Mouse (Mus musculus) kidney, embryonic 16.5 days (tissue): ENCODE data around the gene Gm49510. TPM values are rescaled to one million over a fixed set of nuclear protein-coding genes. Genes with fewer than 3 reads are reported as not detected.

ENCODE experiments used
- ATAC-seq: fragments of 200-750 bp; cut with Nextera tagmentation; 2 replicates; pipeline ENCODE4 v1.8.0; 2017; ENCODE audit warnings: moderate TSS enrichment; ENCODE audit not compliant: low FRiP score, low TSS enrichment
- H3K27ac ChIP-seq: fragments of 300-500 bp; sonication (generic); 2 replicates; pipeline ENCODE4 v1.5.1; 2014; ENCODE audit warnings: low read length
- H3K27me3 ChIP-seq: fragments of 300-500 bp; sonication (generic); 2 replicates; pipeline ENCODE4 v1.6.1; 2014; ENCODE audit warnings: low read length, control low read depth, mixed read lengths; ENCODE audit not compliant: insufficient read depth
- H3K36me3 ChIP-seq: fragments of 300-500 bp; sonication (generic); 2 replicates; pipeline ENCODE4 v1.6.1; 2014; ENCODE audit warnings: low read length, control low read depth, mixed read lengths; ENCODE audit not compliant: insufficient read depth
- H3K4me1 ChIP-seq: fragments of 300-500 bp; sonication (generic); 2 replicates; pipeline ENCODE4 v1.6.1; 2014; ENCODE audit warnings: low read length, control low read depth, mixed read lengths; ENCODE audit not compliant: insufficient read depth
- H3K4me2 ChIP-seq: fragments of 300-500 bp; sonication (generic); replicated peaks from 2 replicates; pipeline ENCODE4 v1.6.1; 2014; ENCODE audit warnings: low read depth, low read length
- H3K4me3 ChIP-seq: fragments of 300-500 bp; sonication (generic); 2 replicates; pipeline ENCODE4 v1.5.1; 2014; ENCODE audit warnings: mild to moderate bottlenecking, low read length
- H3K9ac ChIP-seq: fragments of 300-500 bp; sonication (generic); replicated peaks from 2 replicates; pipeline ENCODE4 v1.6.1; 2014; ENCODE audit warnings: low read length
- H3K9me3 ChIP-seq: fragments of 300-500 bp; sonication (generic); 2 replicates; pipeline ENCODE4 v1.6.1; 2016; ENCODE audit warnings: low read length, control low read depth
- WGBS: fragments of 180-500 bp; shearing (Covaris S2); extraction: QIAGEN DNeasy Blood & Tissue Kit; methylation state at CpG from one replicate; pipeline ENCODE4 v1.1.7; 2014; 5-methylcytosine and 5-hydroxymethylcytosine counted together
- microRNA-seq: library from miRNA; unstranded; fragments of <30 nt; microRNA quantifications from one replicate; pipeline ENCODE4, GENCODE M21; 2016
- polyA plus RNA-seq: library from polyadenylated mRNA; unstranded; fragments of >200 nt; fragmentation: Nextera tagmentation; extraction: Ambion mirVana; gene quantifications from 2 replicates; pipeline ENCODE4 v1.2.1, GENCODE M21; 2015

Gm49510 gene
- polyA plus RNA-seq, 1 experiment from 2014 or later, result 0.70 TPM

DNA sequence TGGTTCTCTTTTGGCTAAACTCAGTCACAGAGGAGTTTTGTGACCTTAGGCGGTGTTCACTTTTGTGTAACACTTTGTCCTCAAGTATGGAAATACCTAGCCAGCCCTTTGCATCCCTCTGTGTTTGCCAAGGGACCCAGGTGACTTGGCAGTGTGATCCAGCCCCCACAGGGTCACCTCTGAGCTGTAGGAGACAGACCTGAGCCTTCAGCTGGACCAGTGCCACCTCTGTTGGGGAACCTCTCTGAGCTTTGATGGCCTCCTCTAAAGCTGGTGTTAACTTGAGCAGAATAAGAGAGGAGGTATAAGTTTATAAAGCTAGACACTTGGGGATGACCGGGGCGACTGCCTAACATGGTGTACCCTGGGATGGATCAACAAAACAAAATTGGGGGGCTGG lies 49.4 kb downstream of the Gm49510 start:
- no peak overlapping the region for H3K4me3 ChIP-seq
- H3K36me3 ChIP-seq, result 0 out of 2 replicates have a peak, but pooled peaks cover 5% of the 10 kb centered on the region
- H3K4me2 ChIP-seq, result peak overlapping the region; percentile 9; the same call in 1 of the 2 replicates
- H3K27ac ChIP-seq, result no peak overlapping the region
- WGBS, result 95% methylated on average over 3 of the region's 3 CpGs
- H3K27me3 ChIP-seq, result no peaks in the 10 kb centered on the region; the same call in 1 of the 2 replicates
- no peak for ATAC-seq
- peaks cover 13% of the 10 kb centered on the region for H3K4me1 ChIP-seq
- no peaks in the 10 kb centered on the region for H3K9me3 ChIP-seq
- H3K9ac ChIP-seq, result no peak overlapping the region

DNA sequence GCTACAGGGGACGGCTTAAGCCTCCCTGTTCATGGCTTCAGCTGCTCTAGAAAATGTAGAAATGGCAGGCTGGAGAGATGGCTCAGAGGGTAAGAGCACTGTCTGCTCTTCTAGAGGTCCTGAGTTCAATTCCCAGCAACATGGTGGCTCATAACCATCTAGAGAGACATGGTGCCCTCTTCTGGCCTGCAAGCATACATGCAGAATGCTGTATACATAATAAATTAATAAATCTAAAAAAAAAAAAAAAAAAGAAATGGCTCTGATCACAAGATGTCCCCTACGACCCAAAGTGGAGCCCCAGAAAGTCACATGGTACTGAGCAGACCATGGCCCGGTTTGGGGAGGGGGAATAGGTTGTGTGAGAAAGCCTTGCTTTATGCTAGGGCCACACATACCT lies 56.2 kb downstream of the Gm49510 start:
- H3K4me2 ChIP-seq, result no peak overlapping the region
- no peaks in the 10 kb centered on the region for H3K9me3 ChIP-seq
- H3K9ac ChIP-seq, result no peak overlapping the region
- no peak overlapping the region for H3K27ac ChIP-seq
- H3K36me3 ChIP-seq, result 0 out of 2 replicates have a peak, but pooled peaks cover 12% of the 10 kb centered on the region
- H3K4me1 ChIP-seq, result peaks cover 12% of the 10 kb centered on the region
- 70% methylated on average over 3 of the region's 3 CpGs for WGBS
- H3K27me3 ChIP-seq, result no peaks in the 10 kb centered on the region
- no peak for ATAC-seq
- H3K4me3 ChIP-seq, result no peak overlapping the region

DNA sequence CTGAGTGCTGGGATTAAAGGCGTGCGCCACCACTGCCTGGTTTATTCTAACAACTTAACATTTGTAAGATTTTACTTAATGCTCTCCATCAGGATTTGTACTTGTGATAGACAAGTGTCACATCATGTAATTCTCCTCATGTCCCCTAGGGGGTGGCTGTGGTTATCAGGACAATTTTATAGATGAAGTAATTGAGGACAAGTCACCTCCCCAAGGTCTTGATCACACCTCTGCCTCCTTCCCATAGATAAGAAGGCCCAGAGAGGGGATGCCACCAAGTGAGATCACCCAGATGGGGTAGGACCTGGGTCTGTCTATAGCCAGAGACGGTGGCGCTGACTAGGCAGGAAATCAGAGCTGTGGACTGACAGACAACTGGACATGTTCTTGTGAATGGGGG lies 56.9 kb downstream of the Gm49510 start:
- peaks cover 12% of the 10 kb centered on the region for H3K4me1 ChIP-seq
- peak overlapping the region; percentile 69; the same call in 1 of the 2 replicates for H3K27ac ChIP-seq
- WGBS, result 73% methylated on average over 4 of the region's 4 CpGs
- H3K9ac ChIP-seq, result no peak overlapping the region
- no peak overlapping the region for H3K4me3 ChIP-seq
- H3K27me3 ChIP-seq, result no peaks in the 10 kb centered on the region
- H3K36me3 ChIP-seq, result 0 out of 2 replicates have a peak, but pooled peaks cover 13% of the 10 kb centered on the region
- H3K4me2 ChIP-seq, result no peak overlapping the region
- ATAC-seq, result no peak
- H3K9me3 ChIP-seq, result no peaks in the 10 kb centered on the region

DNA sequence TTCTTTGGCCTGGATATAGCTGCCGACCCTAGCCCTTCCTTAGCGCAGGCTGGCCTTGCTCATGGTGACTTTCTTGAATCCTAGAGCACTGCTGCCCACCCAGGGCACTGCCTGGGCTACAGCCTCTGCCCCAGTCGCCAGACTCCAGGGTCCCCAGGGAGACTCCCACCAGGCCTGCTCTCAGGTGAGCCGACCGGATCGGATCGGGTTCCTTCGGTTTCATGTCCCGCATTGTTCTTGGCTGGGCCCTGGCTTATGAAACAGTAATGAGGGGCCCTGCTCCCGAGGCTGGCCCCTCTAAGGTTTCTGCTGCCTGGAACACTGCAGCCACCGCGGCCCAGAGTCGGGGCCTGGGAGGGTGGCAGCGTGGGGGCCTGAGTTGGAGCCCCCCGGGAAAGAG lies 57.6 kb downstream of the Gm49510 start:
- Histone ChIP-seq H3K4me2 (peak overlapping the region; percentile 42), H3K9me3 (no peaks in the 10 kb centered on the region), H3K36me3 (0 out of 2 replicates have a peak, but pooled peaks cover 8% of the 10 kb centered on the region), H3K4me1 (peaks cover 12% of the 10 kb centered on the region), H3K27ac (peak overlapping the region; percentile 69), H3K4me3 (no peak overlapping the region), H3K27me3 (no peaks in the 10 kb centered on the region), H3K9ac (peak overlapping the region; percentile 61)
- WGBS, result 29% methylated on average over 15 of the region's 15 CpGs
- ATAC-seq, result peak; percentile 31

DNA sequence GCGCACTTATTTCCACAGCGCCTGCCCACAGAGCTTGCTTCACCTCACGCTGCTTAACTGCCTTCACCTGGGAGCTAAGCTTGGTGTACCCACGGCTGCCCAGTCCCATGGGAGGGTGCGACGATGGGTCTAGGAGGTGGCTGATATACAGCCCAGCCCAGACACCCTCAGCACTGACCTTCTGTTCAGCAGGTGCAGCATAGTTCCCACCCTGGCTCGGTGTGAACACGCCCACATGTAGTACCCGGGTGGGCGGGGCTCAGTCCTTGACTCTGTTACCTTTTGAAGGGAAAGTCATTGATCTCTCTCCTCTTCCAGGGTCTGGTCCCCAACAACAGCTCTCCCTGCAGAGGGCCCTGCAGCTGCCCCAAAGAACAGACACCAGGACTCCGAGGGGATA lies 60.1 kb downstream of the Gm49510 start:
- Histone ChIP-seq H3K27me3 (no peaks in the 10 kb centered on the region), H3K4me1 (peaks cover 12% of the 10 kb centered on the region), H3K27ac (no peak overlapping the region), H3K9ac (no peak overlapping the region), H3K9me3 (no peaks in the 10 kb centered on the region), H3K4me2 (no peak overlapping the region), H3K36me3 (0 out of 2 replicates have a peak, but pooled peaks cover 8% of the 10 kb centered on the region), H3K4me3 (no peak overlapping the region)
- ATAC-seq, result no peak
- WGBS, result 84% methylated on average over 11 of the region's 11 CpGs

DNA sequence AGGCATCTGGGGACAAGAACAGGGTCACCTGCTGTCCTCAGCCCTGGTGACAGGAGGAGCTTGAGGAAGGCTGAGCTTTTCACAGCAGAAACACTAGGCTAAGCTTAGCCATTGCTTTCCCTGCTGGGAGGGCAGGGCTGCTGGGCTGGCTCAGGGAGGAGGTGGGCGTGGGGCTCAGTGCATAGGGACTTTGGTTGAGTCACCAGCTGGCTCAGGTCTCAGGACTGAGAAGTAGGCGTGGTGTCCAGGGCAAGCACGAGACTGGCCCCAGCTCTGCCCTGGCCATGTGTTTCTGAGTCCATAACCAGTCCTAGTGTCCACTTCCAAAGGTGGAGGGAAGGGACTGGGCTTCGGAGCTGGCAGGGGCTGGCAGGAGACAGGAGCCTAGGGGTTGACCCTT lies 60.6 kb downstream of the Gm49510 start:
- Histone ChIP-seq H3K36me3 (0 out of 2 replicates have a peak, but pooled peaks cover 8% of the 10 kb centered on the region), H3K9me3 (no peaks in the 10 kb centered on the region), H3K9ac (no peak overlapping the region), H3K4me1 (peaks cover 12% of the 10 kb centered on the region), H3K27me3 (no peaks in the 10 kb centered on the region), H3K27ac (no peak overlapping the region), H3K4me2 (no peak overlapping the region), H3K4me3 (no peak overlapping the region)
- ATAC-seq, result no peak
- 80% methylated on average over 4 of the region's 4 CpGs for WGBS

DNA sequence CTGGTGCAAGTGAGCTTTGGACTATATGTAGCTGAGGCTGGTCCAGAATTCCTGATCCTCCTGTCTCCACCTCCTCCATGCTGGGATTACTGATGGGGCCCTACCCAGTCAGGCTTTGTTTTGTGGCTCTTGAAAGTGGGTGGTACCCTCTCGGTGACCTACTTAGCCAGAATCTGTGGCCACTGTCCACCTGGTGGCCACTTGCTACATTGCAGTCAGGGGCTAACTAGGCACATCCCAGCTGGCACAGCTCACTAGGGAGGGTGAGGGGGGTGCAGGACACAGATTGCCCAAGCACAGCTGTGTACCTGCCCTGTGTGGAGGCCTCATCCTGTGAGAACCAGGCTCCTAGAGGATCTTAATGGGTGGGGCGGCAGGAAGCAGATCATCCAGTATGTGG lies 63.4 kb downstream of the Gm49510 start:
- H3K4me2 ChIP-seq, result no peak overlapping the region
- ATAC-seq, result peak; percentile 74
- WGBS, result 29% methylated on average over 2 of the region's 2 CpGs
- H3K9ac ChIP-seq, result no peak overlapping the region
- H3K4me1 ChIP-seq, result no peaks in the 10 kb centered on the region; the same call in 1 of the 2 replicates
- 0 out of 2 replicates have a peak, but pooled peaks cover 10% of the 10 kb centered on the region for H3K36me3 ChIP-seq
- H3K27me3 ChIP-seq, result no peaks in the 10 kb centered on the region
- no peaks in the 10 kb centered on the region for H3K9me3 ChIP-seq
- H3K4me3 ChIP-seq, result no peak overlapping the region
- no peak overlapping the region for H3K27ac ChIP-seq

Small RNA genes lying within 50 kb of the gene (microRNA-seq; reads per million reads assigned to microRNA genes)
- not detected for gene Mir6955

Other genes starting within 250 kb of the Gm49510 start
- gene Elfn2, start 180.9 kb upstream of the Gm49510 start, polyA plus RNA-seq, result 0.03 and 0.07 TPM in 2 replicates
- 28.7 and 31.7 TPM in 2 replicates for gene Mfng, start 126.2 kb upstream of the Gm49510 start, polyA plus RNA-seq
- 9.9 and 10.6 TPM in 2 replicates for gene Card10, start 96.6 kb upstream of the Gm49510 start, polyA plus RNA-seq
- 58.5 and 59.7 TPM in 2 replicates for gene Cdc42ep1, start 57.0 kb upstream of the Gm49510 start, polyA plus RNA-seq
- 0.54 and 0.77 TPM in 2 replicates for gene Lgals2, start 44.1 kb upstream of the Gm49510 start, polyA plus RNA-seq
- gene Gga1, start 22.5 kb upstream of the Gm49510 start, polyA plus RNA-seq, result 54.7 and 61.9 TPM in 2 replicates
- gene Sh3bp1, start 101 bp downstream of the Gm49510 start, polyA plus RNA-seq, result 33.1 and 41.0 TPM in 2 replicates
- gene Pdxp, start 14.3 kb downstream of the Gm49510 start, polyA plus RNA-seq, result 11.7 and 12.0 TPM in 2 replicates
- gene Lgals1, start 27.1 kb downstream of the Gm49510 start, polyA plus RNA-seq, result 659 and 673 TPM in 2 replicates
- gene Nol12, start 35.3 kb downstream of the Gm49510 start, polyA plus RNA-seq, result 55.0 and 59.9 TPM in 2 replicates
- gene Triobp, start 48.1 kb downstream of the Gm49510 start, polyA plus RNA-seq, result 67.3 and 78.4 TPM in 2 replicates
- 521 and 528 TPM in 2 replicates for gene H1f0, start 128.8 kb downstream of the Gm49510 start, polyA plus RNA-seq
- gene Galr3, start 142.2 kb downstream of the Gm49510 start, polyA plus RNA-seq, result not detected in 2 replicates
- gene Ankrd54, start 163.2 kb downstream of the Gm49510 start, polyA plus RNA-seq, result 51.7 and 52.5 TPM in 2 replicates
- 254 and 260 TPM in 2 replicates for gene Eif3l, start 175.5 kb downstream of the Gm49510 start, polyA plus RNA-seq
- 8.5 and 8.9 TPM in 2 replicates for gene Micall1, start 209.2 kb downstream of the Gm49510 start, polyA plus RNA-seq
- 264 and 294 TPM in 2 replicates for gene Polr2f, start 241.3 kb downstream of the Gm49510 start, polyA plus RNA-seq
- gene 1700088E04Rik, start 241.6 kb downstream of the Gm49510 start, polyA plus RNA-seq, result 10.1 and 11.9 TPM in 2 replicates